Mouse (Mus musculus): ENCODE measurements around the gene Nanos2. TPM values are rescaled to one million over a fixed set of nuclear protein-coding genes. Genes with fewer than 3 reads are reported as not detected.

The Nanos2 gene
- total and polyA plus RNA-seq, 2 experiments from 2014 or later = 1.6 to 2.6 TPM

DNA sequence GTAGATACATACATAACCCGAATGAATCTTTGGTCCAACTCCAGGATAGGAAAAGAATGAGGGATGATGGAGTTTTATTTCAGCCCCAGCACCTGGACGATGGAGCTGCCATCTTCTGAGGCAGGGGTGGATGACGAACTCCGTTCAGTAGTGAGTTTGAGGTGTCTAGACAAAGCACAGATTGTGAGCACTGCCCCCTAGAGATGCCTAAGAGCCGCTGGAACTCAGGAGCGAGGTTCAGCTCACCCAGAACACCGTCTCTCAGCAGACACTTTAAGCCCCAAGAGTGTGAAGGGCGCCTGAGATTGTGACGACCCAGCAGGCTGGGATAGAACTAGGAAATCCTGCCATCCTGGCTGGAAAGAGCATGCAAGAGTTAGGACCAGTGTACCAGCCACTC, 11.6 kb downstream of the Nanos2 start:
- peaks cover 4% of the 10 kb centered on the region; the same call in 1 of the 2 replicates for H3K4me1 ChIP-seq (ENCODE audit: insufficient read depth, low read length)
- no peak overlapping the region for H3K27ac ChIP-seq
- H3K36me3 ChIP-seq (ENCODE audit: insufficient read depth, low read length) = no peaks in the 10 kb centered on the region
- no peak overlapping the region for H3K4me2 ChIP-seq (ENCODE audit: low read depth, low read length)
- H3K27me3 ChIP-seq (ENCODE audit: insufficient read depth, low read length) = no peaks in the 10 kb centered on the region
- H3K4me3 ChIP-seq (ENCODE audit: low read length) = no peak overlapping the region
- no peak overlapping the region for H3K9ac ChIP-seq (replicated peaks; ENCODE audit: low read length)
- no peak for DNase-seq (ENCODE audit: low spot score)
- 26% methylated on average over 9 of the region's 9 CpGs for WGBS
- peak; percentile 36; the same call in 1 of the 2 replicates for TF ChIP-seq CTCF (IDR thresholded peaks at IDR 0.05; ENCODE audit: low read depth)
- no peaks in the 10 kb centered on the region for H3K9me3 ChIP-seq (ENCODE audit: low read length)
- ATAC-seq = no peak

DNA sequence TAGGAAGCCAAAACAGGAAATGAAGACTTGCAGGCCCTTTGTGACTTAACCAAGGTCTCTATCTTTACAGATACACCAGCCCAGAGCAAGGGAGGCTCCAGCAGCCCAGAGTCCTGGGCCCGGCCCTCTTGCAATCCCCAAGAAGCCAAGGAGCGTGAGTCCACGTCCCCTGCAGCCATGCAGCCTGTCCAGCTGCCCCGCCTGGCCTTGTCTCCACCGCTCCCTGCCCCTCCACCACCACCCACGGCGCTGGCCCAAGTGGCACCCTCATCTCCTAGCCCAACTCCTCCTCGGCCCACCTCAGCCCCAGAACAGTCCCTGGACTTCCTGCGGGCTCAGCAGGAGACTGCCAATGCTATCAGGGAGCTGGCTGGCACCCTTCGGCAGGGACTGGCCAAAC, 13.2 kb downstream of the Nanos2 start:
- TF ChIP-seq CTCF (IDR thresholded peaks at IDR 0.05; ENCODE audit: low read depth) = no peak
- 70% methylated on average over 10 of the region's 10 CpGs for WGBS
- peak overlapping the region; percentile 24 for H3K4me2 ChIP-seq (ENCODE audit: low read depth, low read length)
- H3K27ac ChIP-seq = no peak overlapping the region
- peak overlapping the region; percentile 10; the same call in 1 of the 2 replicates for H3K4me3 ChIP-seq (ENCODE audit: low read length)
- no peaks in the 10 kb centered on the region for H3K9me3 ChIP-seq (ENCODE audit: low read length)
- H3K27me3 ChIP-seq (ENCODE audit: insufficient read depth, low read length) = no peaks in the 10 kb centered on the region
- H3K4me1 ChIP-seq (ENCODE audit: insufficient read depth, low read length) = peaks cover 9% of the 10 kb centered on the region
- no peak for ATAC-seq
- H3K9ac ChIP-seq (replicated peaks; ENCODE audit: low read length) = no peak overlapping the region
- no peaks in the 10 kb centered on the region for H3K36me3 ChIP-seq (ENCODE audit: insufficient read depth, low read length)
- no peak for DNase-seq (ENCODE audit: low spot score)

DNA sequence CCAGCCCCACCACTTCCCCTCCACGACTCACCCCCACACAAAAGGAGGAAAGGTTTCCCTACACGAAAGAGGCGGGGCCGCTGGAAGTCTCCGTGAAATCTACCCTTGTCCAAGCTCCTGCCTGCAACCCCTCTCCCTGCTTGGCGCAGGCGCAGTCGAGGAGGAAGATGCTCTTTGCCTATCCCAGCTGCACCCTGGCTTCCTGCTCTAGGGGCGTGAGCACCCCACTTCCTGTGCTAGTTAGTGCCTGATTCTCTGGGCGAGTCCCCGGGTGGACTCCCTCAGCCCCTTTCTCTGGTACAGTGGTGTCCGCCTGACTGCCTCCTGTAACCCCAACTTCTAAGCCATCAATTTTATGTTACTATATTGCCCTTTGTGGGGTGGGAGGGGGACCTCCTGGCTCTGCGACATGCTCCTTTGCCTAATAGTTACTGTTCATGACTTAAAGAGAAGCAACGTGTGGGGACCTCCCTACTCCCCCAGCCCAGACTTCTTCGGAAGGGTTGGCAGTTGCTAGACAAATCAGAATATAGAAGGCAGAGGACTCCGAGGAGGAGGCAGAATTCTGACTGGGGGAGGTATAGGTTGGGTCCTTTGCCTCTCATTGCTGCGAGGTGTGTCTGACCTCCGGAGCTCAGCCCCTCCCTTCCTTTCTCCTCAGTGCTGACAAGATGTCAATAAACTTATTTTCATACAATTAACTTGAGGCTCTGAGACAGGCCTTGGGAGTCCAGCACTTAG, 14.0 kb downstream of the Nanos2 start:
- ATAC-seq = no peak
- H3K27ac ChIP-seq = no peak overlapping the region
- no peaks in the 10 kb centered on the region for H3K27me3 ChIP-seq (ENCODE audit: insufficient read depth, low read length)
- WGBS = 42% methylated on average over 18 of the region's 18 CpGs
- H3K4me1 ChIP-seq (ENCODE audit: insufficient read depth, low read length) = peaks cover 17% of the 10 kb centered on the region
- no peak for TF ChIP-seq CTCF (IDR thresholded peaks at IDR 0.05; ENCODE audit: low read depth)
- H3K9ac ChIP-seq (replicated peaks; ENCODE audit: low read length) = no peak overlapping the region
- no peaks in the 10 kb centered on the region for H3K36me3 ChIP-seq (ENCODE audit: insufficient read depth, low read length)
- H3K4me2 ChIP-seq (ENCODE audit: low read depth, low read length) = peak overlapping the region; percentile 24
- DNase-seq (ENCODE audit: low spot score) = no peak
- peak overlapping the region; percentile 10; the same call in 1 of the 2 replicates for H3K4me3 ChIP-seq (ENCODE audit: low read length)
- no peaks in the 10 kb centered on the region for H3K9me3 ChIP-seq (ENCODE audit: low read length)

DNA sequence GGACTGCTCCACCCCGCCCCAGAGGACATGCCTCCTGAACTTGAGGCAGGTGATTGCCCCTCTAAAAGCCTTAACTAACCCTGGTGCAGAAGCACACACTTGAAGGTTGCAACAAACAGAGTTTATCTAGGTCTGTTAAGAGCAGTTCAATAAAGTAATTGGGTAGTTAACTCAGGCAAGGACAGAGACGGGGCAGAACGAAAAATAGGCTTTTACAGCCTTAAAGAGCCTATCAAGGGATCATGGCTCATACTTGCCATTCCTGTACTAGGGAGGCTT, 14.5 kb downstream of the Nanos2 start:
- no peak overlapping the region for H3K4me2 ChIP-seq (ENCODE audit: low read depth, low read length)
- WGBS = 77% methylated on average over 3 of the region's 3 CpGs
- no peak for ATAC-seq
- no peak overlapping the region for H3K4me3 ChIP-seq (ENCODE audit: low read length)
- no peak overlapping the region for H3K9ac ChIP-seq (replicated peaks; ENCODE audit: low read length)
- no peaks in the 10 kb centered on the region for H3K27me3 ChIP-seq (ENCODE audit: insufficient read depth, low read length)
- peak overlapping the region; percentile 73; the same call in 1 of the 2 replicates for H3K27ac ChIP-seq
- H3K36me3 ChIP-seq (ENCODE audit: insufficient read depth, low read length) = no peaks in the 10 kb centered on the region
- no peaks in the 10 kb centered on the region for H3K9me3 ChIP-seq (ENCODE audit: low read length)
- no peak for DNase-seq (ENCODE audit: low spot score)
- no peak for TF ChIP-seq CTCF (IDR thresholded peaks at IDR 0.05; ENCODE audit: low read depth)
- peaks cover 19% of the 10 kb centered on the region for H3K4me1 ChIP-seq (ENCODE audit: insufficient read depth, low read length)

DNA sequence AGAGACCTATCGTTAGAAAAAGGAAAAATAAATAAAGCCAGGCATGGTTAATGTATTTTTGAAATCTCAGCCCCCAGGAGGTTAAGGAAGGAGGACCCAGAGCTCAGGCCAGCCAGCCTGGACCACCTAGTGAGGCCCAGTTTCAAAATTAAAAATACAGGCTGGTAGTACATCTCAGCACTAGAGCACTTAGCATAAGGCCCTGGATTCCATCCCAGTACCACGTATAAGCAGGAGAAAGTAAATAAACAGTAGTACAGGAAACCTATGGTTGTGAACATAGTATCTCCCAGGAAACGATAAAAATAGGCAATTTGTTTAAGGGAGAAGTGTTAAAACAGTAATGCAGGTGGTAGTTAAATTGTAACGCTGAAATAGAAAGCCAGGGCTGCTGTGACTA, 14.9 kb downstream of the Nanos2 start:
- Histone ChIP-seq H3K9me3 (ENCODE audit: low read length) (no peaks in the 10 kb centered on the region), H3K27ac (peak overlapping the region; percentile 73), H3K4me3 (ENCODE audit: low read length) (peak overlapping the region; percentile 39), H3K4me2 (ENCODE audit: low read depth, low read length) (peak overlapping the region; percentile 73), H3K27me3 (ENCODE audit: insufficient read depth, low read length) (no peaks in the 10 kb centered on the region), H3K36me3 (ENCODE audit: insufficient read depth, low read length) (no peaks in the 10 kb centered on the region), H3K9ac (replicated peaks; ENCODE audit: low read length) (peak overlapping the region; percentile 69; the same call in 1 of the 2 replicates), H3K4me1 (ENCODE audit: insufficient read depth, low read length) (peaks cover 19% of the 10 kb centered on the region)
- WGBS = 44% methylated on average over 4 of the region's 4 CpGs
- no peak for TF ChIP-seq CTCF (IDR thresholded peaks at IDR 0.05; ENCODE audit: low read depth)
- no peak for ATAC-seq
- DNase-seq (ENCODE audit: low spot score) = no peak

DNA sequence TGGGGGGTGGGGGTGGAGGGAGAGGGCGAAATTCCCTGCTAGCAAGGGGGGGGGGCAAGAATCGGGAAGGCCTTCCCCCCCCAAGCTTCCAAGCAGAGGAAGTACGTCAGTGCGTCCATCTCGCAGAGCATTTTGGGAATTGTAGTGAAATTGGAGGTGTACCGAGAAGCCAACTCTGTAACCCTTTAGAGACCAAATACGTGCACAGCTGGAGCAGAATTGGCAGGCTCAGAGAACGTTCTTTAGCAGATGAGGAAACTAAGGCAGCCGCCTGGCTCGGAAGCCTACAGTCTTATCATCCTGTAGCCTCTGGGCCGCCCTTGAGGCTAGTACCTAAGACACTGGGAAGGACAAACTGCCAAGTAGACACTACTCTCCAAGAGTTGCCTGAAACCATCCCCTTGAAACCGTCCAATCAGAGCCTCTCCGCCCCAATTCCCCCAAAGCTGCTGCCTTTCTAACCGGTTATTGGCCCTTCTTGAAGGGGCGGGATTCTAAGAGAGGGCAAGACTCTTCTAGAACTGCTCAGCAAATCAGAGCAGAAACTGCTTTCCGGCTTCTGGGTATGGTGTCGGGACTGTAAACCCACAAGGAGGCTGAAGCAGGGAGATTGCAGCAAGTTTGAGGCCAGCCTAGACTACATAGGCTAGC, 15.8 kb downstream of the Nanos2 start:
- Histone ChIP-seq H3K4me3 (ENCODE audit: low read length) (peak overlapping the region; percentile 39), H3K9ac (replicated peaks; ENCODE audit: low read length) (peak overlapping the region; percentile 69), H3K4me2 (ENCODE audit: low read depth, low read length) (peak overlapping the region; percentile 73), H3K36me3 (ENCODE audit: insufficient read depth, low read length) (no peaks in the 10 kb centered on the region), H3K4me1 (ENCODE audit: insufficient read depth, low read length) (peaks cover 19% of the 10 kb centered on the region), H3K27me3 (ENCODE audit: insufficient read depth, low read length) (no peaks in the 10 kb centered on the region), H3K27ac (peak overlapping the region; percentile 73), H3K9me3 (ENCODE audit: low read length) (no peaks in the 10 kb centered on the region)
- 2% methylated on average over 17 of the region's 17 CpGs for WGBS
- ATAC-seq (peak; percentile 68), DNase-seq (ENCODE audit: low spot score) (peak; percentile 94)
- TF ChIP-seq CTCF (IDR thresholded peaks at IDR 0.05; ENCODE audit: low read depth) = no peak

Data from hindbrain, postnatal 0 days (tissue).